ENCODE assay signal across 8 mouse cellular contexts in the genomic region with DNA sequence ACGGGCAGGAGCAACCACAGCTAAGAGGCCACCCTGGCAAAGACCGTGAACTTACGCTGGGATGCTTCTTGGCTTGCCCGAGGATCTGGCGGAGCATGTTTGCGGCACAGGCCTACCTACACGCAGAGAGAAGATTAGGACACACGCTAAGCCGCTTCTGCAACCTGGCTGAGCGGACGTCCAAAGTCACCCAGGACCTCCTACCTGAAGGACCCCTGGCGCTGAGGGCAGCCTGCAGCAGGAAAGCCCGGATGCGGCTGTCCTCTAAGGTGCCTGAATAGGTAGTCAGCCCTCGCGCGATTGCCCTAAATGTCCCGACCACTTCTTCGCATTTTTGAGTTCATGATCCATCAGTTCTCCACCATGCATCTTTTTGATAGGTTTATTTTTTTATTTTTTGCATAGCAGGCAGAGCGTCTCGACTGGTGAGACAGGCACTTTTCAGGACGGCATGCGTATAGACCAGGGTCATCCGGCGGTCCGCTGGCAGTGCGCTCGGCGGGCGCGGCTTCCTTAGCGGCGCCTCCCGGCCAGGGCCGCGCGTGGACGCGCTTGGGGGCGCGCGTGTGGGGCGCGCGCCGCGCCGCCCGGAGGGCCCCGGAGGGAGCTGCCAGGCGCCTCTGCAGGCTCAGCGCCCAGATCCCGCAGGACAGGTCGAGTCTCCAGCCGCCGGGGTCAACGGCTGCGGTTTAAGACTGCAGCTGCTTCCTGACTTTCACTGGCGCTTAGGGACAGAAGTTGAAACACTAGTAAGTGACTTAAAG. TPM values are rescaled to one million over a fixed set of nuclear protein-coding genes. Genes with fewer than 3 reads are reported as not detected.
DNase-seq lines count a peak whose midpoint lies in the region; ATAC-seq and TF ChIP-seq lines count a peak whose summit lies in the region.

A gene (minus strand): TSS at position 229 of the 764 bp plus-strand sequence.
A gene (plus strand): TSS at position 541 of the 764 bp plus-strand sequence.

- peak within 1 kb of the TSS; percentile 89 for H3K9ac ChIP-seq in forebrain, embryonic 16.5 days (replicated peaks; ENCODE audit: low read depth, low read length)
- peak within 1 kb of the TSS; percentile 87 for H3K9ac ChIP-seq in lung, embryonic 14.5 days

- peak; percentile 77 for TF ChIP-seq POLR2A in olfactory bulb, adult 2 months (IDR thresholded peaks at IDR 0.05; ENCODE audit: insufficient read depth, low read depth, low read length)
- TF ChIP-seq POLR2A in thymus, adult 2 months (IDR thresholded peaks at IDR 0.05; ENCODE audit: control insufficient read depth, extremely low read depth, insufficient read depth, low read length, poor library complexity): peak; percentile 90

- TF ChIP-seq CTCF in G1E (IDR thresholded peaks at IDR 0.05; ENCODE audit: low read depth, low read length): no peak
- 0 out of 2 replicates have a peak, but pooled peaks have one; percentile 12 for TF ChIP-seq CTCF in layer of hippocampus, adult 2 months (conservative IDR thresholded peaks at IDR 0.05)
- TF ChIP-seq CTCF in lung, embryonic 14.5 days (IDR thresholded peaks at IDR 0.05; ENCODE audit: low read depth): no peak
- no peak for TF ChIP-seq CTCF in olfactory bulb, adult 2 months (IDR thresholded peaks at IDR 0.05; ENCODE audit: insufficient read depth, low read depth, low read length)
- TF ChIP-seq CTCF in thymus, adult 2 months (IDR thresholded peaks at IDR 0.05; ENCODE audit: borderline replicate concordance, control insufficient read depth, extremely low read depth, insufficient read depth, low read length, poor library complexity): 0 out of 2 replicates have a peak, but pooled peaks have one; percentile 24

- peaks cover 28% of the 10 kb centered on the region for H3K36me3 ChIP-seq in G1E (replicated peaks)
- H3K36me3 ChIP-seq in forebrain, embryonic 16.5 days (ENCODE audit: control insufficient read depth, insufficient read depth): 0 out of 2 replicates have a peak, but pooled peaks cover 3% of the 10 kb centered on the region
- H3K36me3 ChIP-seq in lung, embryonic 14.5 days (ENCODE audit: insufficient read depth): peaks cover 17% of the 10 kb centered on the region
- H3K36me3 ChIP-seq in thymus, adult 2 months (ENCODE audit: control insufficient read depth, insufficient read depth, low read length): peaks cover 9% of the 10 kb centered on the region; the same call in 1 of the 2 replicates

- peak; percentile 92 for DNase-seq in G1E (ENCODE audit: low spot score)
- DNase-seq in cerebellum, adult 18-20 months: peak; percentile 91 to 95
- DNase-seq in heart, postnatal 36 days: peak; percentile 93 to 96
- peak; percentile 89 to 90 for DNase-seq in layer of hippocampus, adult 2 months (ENCODE audit: low spot score in 2 of 2)
- peak; percentile 96 for DNase-seq in lung, embryonic 14.5 days
- peak; percentile 84 for DNase-seq in thymus, adult 2 months

- H3K4me2 ChIP-seq in forebrain, embryonic 16.5 days (ENCODE audit: low read length): peak within 1 kb of the TSS; percentile 70
- H3K4me2 ChIP-seq in lung, embryonic 14.5 days: peak within 1 kb of the TSS; percentile 64

- intact Hi-C loops in heart, postnatal 36 days (cut with DNase I): loop anchor here (1.0 kb wide), 1 partner anchor 18 kb away; no protein-coding TSS in a partner anchor

- H3K4me3 ChIP-seq in G1E (ENCODE audit: low read depth, low read length): peak within 1 kb of the TSS; percentile 87
- H3K4me3 ChIP-seq in forebrain, embryonic 16.5 days (replicated peaks; ENCODE audit: low read length): peak within 1 kb of the TSS; percentile 70
- peak within 1 kb of the TSS; percentile 77 for H3K4me3 ChIP-seq in layer of hippocampus, adult 2 months
- H3K4me3 ChIP-seq in lung, embryonic 14.5 days (ENCODE audit: low read depth, low read length): peak within 1 kb of the TSS; percentile 73
- H3K4me3 ChIP-seq in olfactory bulb, adult 2 months (ENCODE audit: insufficient read depth, low read depth, low read length): peak within 1 kb of the TSS; percentile 95
- H3K4me3 ChIP-seq in thymus, adult 2 months (ENCODE audit: control insufficient read depth, insufficient read depth, low read length): peak within 1 kb of the TSS; percentile 99

- H3K27me3 ChIP-seq in G1E (ENCODE audit: insufficient read depth, low read length): no peaks in the 10 kb centered on the region
- H3K27me3 ChIP-seq in forebrain, embryonic 16.5 days (replicated peaks; ENCODE audit: control insufficient read depth, insufficient read depth, low read length): no peaks in the 10 kb centered on the region
- no peaks in the 10 kb centered on the region for H3K27me3 ChIP-seq in lung, embryonic 14.5 days (ENCODE audit: insufficient read depth, low read length)
- H3K27me3 ChIP-seq in thymus, adult 2 months (ENCODE audit: control insufficient read depth, insufficient read depth, low read length): no peaks in the 10 kb centered on the region

- no peaks in the 10 kb centered on the region for H3K9me3 ChIP-seq in G1E (replicated peaks)
- H3K9me3 ChIP-seq in forebrain, embryonic 16.5 days (ENCODE audit: control insufficient read depth, low read length): no peaks in the 10 kb centered on the region
- H3K9me3 ChIP-seq in lung, embryonic 14.5 days (ENCODE audit: low read depth, low read length): no peaks in the 10 kb centered on the region

- ATAC-seq in G1E (ENCODE audit: extremely low read depth, insufficient number of reproducible peaks, low FRiP score, poor library complexity, severe bottlenecking): peak; percentile 95
- peak; percentile 97 for ATAC-seq in forebrain, embryonic 16.5 days
- ATAC-seq in lung, embryonic 14.5 days (ENCODE audit: insufficient read depth): peak; percentile 98

- under 1% methylated on average over 59 of the region's 59 CpGs for WGBS in forebrain, embryonic 16.5 days
- under 1% methylated on average over 59 of the region's 59 CpGs for WGBS in lung, embryonic 14.5 days
- under 1% methylated on average over 59 of the region's 59 CpGs for WGBS in olfactory bulb, adult 2 months
- WGBS in thymus, adult 2 months: under 1% methylated on average over 59 of the region's 59 CpGs

- peaks cover 24% of the 10 kb centered on the region for H3K4me1 ChIP-seq in G1E (ENCODE audit: insufficient read depth, low read depth, low read length)
- H3K4me1 ChIP-seq in forebrain, embryonic 16.5 days (replicated peaks; ENCODE audit: control insufficient read depth, insufficient read depth, low read length): peaks cover 17% of the 10 kb centered on the region
- no peaks in the 10 kb centered on the region; the same call in 1 of the 2 replicates for H3K4me1 ChIP-seq in lung, embryonic 14.5 days (ENCODE audit: insufficient read depth)
- no peaks in the 10 kb centered on the region; the same call in 1 of the 2 replicates for H3K4me1 ChIP-seq in olfactory bulb, adult 2 months (ENCODE audit: control insufficient read depth, insufficient read depth, low read length)
- peaks cover 3% of the 10 kb centered on the region for H3K4me1 ChIP-seq in thymus, adult 2 months (replicated peaks; ENCODE audit: control insufficient read depth, insufficient read depth, low read length)

- H3K27ac ChIP-seq in forebrain, embryonic 16.5 days (ENCODE audit: low read length): peak within 1 kb of the TSS; percentile 66
- H3K27ac ChIP-seq in layer of hippocampus, adult 2 months: peak within 1 kb of the TSS; percentile 99
- peak within 1 kb of the TSS; percentile 79 for H3K27ac ChIP-seq in lung, embryonic 14.5 days (ENCODE audit: low read depth)
- H3K27ac ChIP-seq in olfactory bulb, adult 2 months (ENCODE audit: insufficient read depth, low read depth, low read length): peak within 1 kb of the TSS; percentile 78
- H3K27ac ChIP-seq in thymus, adult 2 months (ENCODE audit: control insufficient read depth, insufficient read depth, low read length): peak within 1 kb of the TSS; percentile 36; the same call in 1 of the 2 replicates

RNA-seq across cellular contexts. Expression of the first gene that starts in this region (rescaled TPM):
- 103 and 109 TPM in 2 replicates for total RNA-seq in G1E (2014; fragmentation: Nextera tagmentation)
- 314 and 347 TPM in 2 replicates for total RNA-seq in G1E (2017)
- 13.7 and 23.9 TPM in 2 replicates for polyA plus RNA-seq in G1E (2012)
- polyA plus RNA-seq in forebrain, embryonic 16.5 days (2015; fragmentation: Nextera tagmentation; extraction: Ambion mirVana): 725 and 751 TPM in 2 replicates
- 1,000 to 10,000 TPM; 3,069 to 3,251 TPM for total RNA-seq in heart, postnatal 36 days (2021)
- total RNA-seq in layer of hippocampus, adult 2 months (2021): 100 to 1,000 TPM; 698 to 706 TPM
- polyA plus RNA-seq in lung, embryonic 14.5 days (2014; fragmentation: Nextera tagmentation; extraction: Ambion mirVana): 968 and 977 TPM in 2 replicates
- not detected in 2 replicates for polyA plus RNA-seq in olfactory bulb, adult 2 months (2012; ENCODE audit: insufficient read depth, insufficient read length, low replicate concordance, missing spikeins)
- polyA plus RNA-seq in thymus, adult 2 months (2012; rRNA removed): 417 and 560 TPM in 2 replicates

RNA-seq across cellular contexts. Expression of the second gene that starts in this region (rescaled TPM):
- 99.4 and 116 TPM in 2 replicates for total RNA-seq in G1E (2014; fragmentation: Nextera tagmentation)
- 61.9 and 81.4 TPM in 2 replicates for total RNA-seq in G1E (2017)
- 22.9 and 28.8 TPM in 2 replicates for polyA plus RNA-seq in G1E (2012)
- 69.6 and 78.4 TPM in 2 replicates for polyA plus RNA-seq in forebrain, embryonic 16.5 days (2015; fragmentation: Nextera tagmentation; extraction: Ambion mirVana)
- total RNA-seq in heart, postnatal 36 days (2021): 10 to 100 TPM; 46.4 to 48.0 TPM
- total RNA-seq in layer of hippocampus, adult 2 months (2021): 10 to 100 TPM; 80.5 to 82.9 TPM
- polyA plus RNA-seq in lung, embryonic 14.5 days (2014; fragmentation: Nextera tagmentation; extraction: Ambion mirVana): 71.6 and 75.9 TPM in 2 replicates
- polyA plus RNA-seq in olfactory bulb, adult 2 months (2012; ENCODE audit: insufficient read depth, insufficient read length, low replicate concordance, missing spikeins): 95.1 TPM in 1 of 2 replicates, not detected in the other
- polyA plus RNA-seq in thymus, adult 2 months (2012; rRNA removed): 9.3 and 9.6 TPM in 2 replicates

Comparison
In these comparisons a context has a peak if more than half of its experiments do, and no peak if none do; other contexts are left out.
1. Peak in every context shown above with its lines: DNase-seq, ATAC-seq, H3K4me3 ChIP-seq and H3K27ac ChIP-seq.
2. RNA of the first gene that starts in this region (total RNA-seq): 3,069 to 3,251 TPM in heart, postnatal 36 days; 698 to 706 TPM in layer of hippocampus, adult 2 months and 103 to 347 TPM in G1E; every median in the first group is over 4 times any median in the second.
3. RNA of the first gene that starts in this region (polyA plus RNA-seq): 968 to 977 TPM in lung, embryonic 14.5 days, 725 to 751 TPM in forebrain, embryonic 16.5 days, 417 to 560 TPM in thymus, adult 2 months and 13.7 to 23.9 TPM in G1E; not detected in olfactory bulb, adult 2 months; every median in the first group is over 10 times any median in the second.
4. RNA of the first gene that starts in this region (polyA plus RNA-seq): 968 to 977 TPM in lung, embryonic 14.5 days, 725 to 751 TPM in forebrain, embryonic 16.5 days and 417 to 560 TPM in thymus, adult 2 months; 13.7 to 23.9 TPM in G1E; every median in the first group is over 10 times any median in the second.
5. CTCF ChIP-seq: peak in layer of hippocampus, adult 2 months (single experiment) and thymus, adult 2 months (single experiment); none in G1E (single experiment), lung, embryonic 14.5 days (single experiment) and olfactory bulb, adult 2 months (single experiment).
6. H3K27ac ChIP-seq: peak in every context shown above with its lines; median percentile 99 in layer of hippocampus, adult 2 months; 79 in lung, embryonic 14.5 days; 78 in olfactory bulb, adult 2 months; 66 in forebrain, embryonic 16.5 days; 36 in thymus, adult 2 months.